Mouse (Mus musculus) kidney, adult 2 months (tissue): ENCODE data around the gene Stard7.

Experiments used
- CTCF ChIP-seq: fragments of 200-500 bp; conservative IDR thresholded peaks from 2 replicates; pipeline ENCODE4 v1.5.1; 2011; ENCODE audit warnings: low read depth, mild to moderate bottlenecking, control low read depth, low read length, moderate library complexity, mixed read lengths; ENCODE audit not compliant: insufficient read depth, insufficient read length
- POLR2A ChIP-seq: fragments of 200-500 bp; IDR thresholded peaks from one replicate; pipeline ENCODE4 v1.6.1; 2011; ENCODE audit warnings: low read depth, low read length, control low read depth

DNA sequence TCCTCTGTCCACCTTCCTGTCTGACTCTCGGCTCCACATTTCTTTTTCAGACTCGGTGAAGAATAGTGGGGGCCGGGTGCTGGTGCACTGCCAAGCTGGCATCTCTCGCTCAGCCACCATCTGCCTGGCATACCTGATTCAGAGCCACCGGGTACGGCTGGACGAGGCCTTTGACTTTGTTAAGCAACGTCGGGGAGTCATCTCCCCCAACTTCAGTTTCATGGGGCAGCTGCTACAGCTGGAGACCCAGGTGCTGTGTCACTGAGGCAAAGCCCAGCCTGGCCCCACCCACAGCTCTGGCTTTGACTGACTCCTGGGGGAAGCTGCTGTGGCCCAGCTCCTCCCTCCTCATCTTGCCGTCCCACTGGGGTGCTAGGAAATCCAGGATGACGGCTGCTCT is 67.5 kb downstream of the Stard7 start:
- no peak for TF ChIP-seq POLR2A
- TF ChIP-seq CTCF = no peak
